Mouse (Mus musculus) cerebellum, adult 18-20 months (tissue): ENCODE results near the gene Ctsw.
"Not testable (repeated sequence)": the region's sequence is repeated elsewhere in the genome, so short reads cannot be mapped to it uniquely, and the experiment has no call there.

Experiments
- DNase-seq, 2 experiments: peaks; one replicate each; pipeline ENCODE4 v3.0.0; 2021

Gene Ctsw

DNA sequence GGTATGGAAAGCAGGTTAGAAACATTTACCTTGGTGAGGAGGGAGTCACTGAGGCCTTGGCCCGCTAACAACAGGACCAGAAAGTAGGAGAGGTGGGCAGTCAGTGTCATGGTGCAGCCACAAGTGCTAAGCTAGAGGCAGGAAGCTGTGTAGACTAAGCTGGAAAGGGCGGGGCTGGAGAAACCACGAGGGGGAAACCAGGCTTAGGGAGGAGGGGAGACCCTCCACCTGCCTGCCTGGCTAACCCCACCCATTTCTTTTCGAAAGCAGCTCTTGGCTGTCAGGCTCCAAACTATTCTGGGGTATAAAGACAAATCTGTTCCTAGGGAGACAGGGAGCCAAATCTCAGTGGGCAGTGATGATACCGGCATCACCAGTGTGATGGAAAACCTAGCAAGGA lies at the start of gene Ctsw:
Gene Ctsw (minus strand): TSS at position 134 of the 400 bp plus-strand sequence.
- no peak for DNase-seq

DNA sequence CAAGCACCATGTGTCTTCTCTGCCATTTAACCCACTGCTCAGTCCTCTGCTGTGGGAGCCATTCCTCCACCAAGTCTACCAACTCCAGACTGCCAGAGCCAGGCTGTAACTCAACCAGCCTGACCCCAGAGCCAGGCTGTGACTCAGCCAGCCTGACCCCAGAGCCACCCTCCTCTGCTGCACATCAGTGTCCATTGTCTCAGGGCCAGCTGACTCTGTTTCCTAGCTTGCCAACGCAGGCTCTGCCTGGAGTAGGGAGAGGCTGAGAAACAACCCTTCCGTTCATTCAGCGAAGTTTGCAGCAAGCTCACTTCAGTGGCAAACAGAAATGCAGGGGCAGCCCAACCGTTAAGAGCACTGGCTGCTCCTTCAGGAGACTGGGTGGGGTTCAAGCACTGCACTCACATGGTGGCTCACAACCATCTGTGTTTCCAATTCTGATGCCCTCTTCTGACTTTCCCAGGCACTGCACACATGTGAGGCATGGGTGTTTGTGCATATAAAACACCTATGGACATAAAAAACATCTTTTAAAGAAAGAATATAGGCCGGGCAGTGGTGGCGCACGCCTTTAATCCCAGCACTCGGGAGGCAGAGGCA lies 48.7 kb upstream of the Ctsw start:
- no peak for DNase-seq

DNA sequence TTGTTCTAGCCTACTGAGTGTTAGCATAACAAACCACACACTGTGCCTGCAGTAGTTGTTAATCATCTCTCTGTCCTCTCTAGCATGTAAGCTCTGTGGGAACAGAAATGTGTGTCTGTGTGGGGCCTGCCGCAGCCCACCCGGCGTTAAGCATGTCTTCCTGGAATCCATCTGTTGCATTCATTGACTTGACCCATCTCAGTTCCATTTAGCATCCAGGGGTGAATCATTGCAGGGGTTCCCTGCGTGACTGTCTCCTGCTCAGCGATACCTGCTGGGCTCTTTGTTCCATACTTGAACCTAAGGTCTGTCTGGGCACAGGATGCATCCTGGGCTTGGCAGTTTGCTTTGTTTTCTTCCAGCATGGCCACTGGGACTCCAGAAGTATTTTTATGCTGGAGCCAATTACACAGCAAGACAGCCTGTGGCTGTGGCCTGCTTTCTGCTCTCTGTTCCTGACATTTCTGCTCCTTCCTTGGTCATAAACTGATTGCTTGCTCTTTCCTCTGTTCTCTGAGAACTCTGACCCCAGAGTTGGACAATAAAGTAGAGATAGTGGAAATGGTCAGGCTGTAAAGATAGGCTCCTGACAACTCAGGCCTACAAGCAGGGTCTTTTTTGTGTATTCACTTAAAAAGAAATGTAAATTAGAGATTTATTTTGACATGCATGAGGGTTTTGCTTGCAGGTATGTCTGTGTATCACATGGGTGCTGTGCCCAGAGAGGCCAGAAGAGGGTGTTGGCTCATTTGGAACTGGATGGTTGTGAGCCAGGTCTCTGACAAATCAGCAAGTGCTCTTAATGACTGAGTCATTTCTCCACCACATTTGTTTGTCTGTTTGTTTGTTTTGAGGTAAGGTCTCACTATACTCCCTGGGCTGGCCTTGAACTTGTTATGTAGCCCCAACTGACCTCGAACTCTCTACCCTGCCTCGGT lies 47.8 kb upstream of the Ctsw start:
- no peak for DNase-seq

DNA sequence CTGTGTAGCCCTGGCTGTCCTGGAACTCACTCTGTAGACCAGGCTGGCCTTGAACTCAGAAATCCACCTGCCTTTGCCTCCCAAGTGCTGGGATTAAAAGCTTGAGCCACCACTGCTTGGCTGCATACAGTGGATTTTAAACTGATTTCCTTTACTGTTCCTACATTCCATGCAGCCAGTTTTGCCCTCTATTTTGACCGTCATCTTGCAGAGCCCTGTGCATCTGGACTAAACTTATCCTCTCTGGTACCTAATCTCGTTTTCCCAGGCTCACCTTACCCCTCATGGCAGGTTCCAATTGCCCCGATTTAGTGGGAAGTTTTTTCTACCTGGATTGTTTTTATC lies 44.7 kb upstream of the Ctsw start:
- DNase-seq, result no peak

DNA sequence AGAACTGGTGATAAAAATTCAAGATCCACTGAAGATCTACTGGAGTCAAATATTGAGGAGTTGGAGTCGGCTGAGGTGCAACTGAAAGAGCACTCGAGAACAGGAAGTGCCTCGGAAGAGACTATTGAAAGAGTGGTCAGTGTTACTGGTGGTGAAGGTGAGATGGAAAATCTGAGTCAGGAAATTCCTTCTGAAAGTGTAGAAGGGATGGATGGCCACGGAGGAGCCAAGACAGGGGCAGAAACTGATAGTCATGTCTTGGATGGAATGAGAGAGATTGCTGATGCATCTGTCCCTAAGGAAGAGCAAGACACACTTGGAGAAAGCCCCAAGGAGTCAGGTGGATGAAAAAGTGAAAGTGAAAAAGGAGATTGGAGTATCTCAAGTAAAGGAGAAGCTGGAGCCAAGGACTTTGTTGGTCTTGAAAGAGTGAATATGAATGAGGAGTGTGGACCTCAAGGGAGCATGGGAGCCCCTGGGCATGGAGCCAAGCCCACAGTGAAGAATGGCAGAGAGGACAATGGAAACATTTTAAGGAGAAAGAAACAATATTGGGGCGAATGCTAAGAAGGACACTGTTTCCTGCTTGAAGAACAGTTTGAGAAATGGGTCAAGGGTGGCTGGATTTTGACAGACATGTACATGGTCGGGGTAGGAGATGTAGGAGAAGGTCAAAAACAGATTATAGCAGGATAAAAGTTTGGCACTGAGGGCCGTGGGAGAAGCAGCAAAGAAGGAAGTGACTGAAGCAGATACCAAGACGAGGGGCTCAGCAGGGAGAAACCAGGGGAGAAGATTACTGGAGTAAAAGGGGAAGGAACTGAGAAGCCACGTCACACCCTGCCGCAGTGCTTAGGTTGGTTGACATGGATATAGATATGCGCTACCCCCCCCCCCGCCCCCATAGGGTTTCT lies 44.0 kb upstream of the Ctsw start:
- DNase-seq, result no peak

DNA sequence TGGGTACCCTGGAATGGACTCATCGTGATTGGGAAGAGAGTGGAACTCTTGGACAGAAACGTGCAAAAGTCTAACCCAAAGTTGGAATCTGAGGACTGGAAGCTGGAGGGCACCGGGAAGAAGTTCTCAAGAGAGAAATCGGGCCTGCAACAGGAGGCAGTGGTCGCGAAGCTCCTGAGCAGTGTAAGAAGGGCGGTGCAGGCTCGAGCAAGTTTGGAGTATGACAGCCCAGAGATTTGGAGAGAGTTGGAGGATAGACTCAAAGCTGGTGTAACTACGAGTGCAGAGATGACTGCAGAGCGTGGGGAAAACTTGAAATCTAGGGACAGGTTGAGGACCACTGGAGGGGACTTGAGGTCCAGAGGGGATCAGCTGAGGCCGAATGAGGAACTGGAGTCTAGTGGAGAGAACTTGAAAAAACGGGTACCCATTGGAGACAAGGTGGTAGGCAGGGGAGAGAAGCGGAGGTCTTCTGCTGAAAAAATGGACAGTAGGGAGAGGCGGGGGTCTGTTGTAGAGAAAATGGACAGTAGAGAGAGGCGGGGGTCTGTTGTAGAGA lies 42.8 kb upstream of the Ctsw start:
- DNase-seq, result no peak

DNA sequence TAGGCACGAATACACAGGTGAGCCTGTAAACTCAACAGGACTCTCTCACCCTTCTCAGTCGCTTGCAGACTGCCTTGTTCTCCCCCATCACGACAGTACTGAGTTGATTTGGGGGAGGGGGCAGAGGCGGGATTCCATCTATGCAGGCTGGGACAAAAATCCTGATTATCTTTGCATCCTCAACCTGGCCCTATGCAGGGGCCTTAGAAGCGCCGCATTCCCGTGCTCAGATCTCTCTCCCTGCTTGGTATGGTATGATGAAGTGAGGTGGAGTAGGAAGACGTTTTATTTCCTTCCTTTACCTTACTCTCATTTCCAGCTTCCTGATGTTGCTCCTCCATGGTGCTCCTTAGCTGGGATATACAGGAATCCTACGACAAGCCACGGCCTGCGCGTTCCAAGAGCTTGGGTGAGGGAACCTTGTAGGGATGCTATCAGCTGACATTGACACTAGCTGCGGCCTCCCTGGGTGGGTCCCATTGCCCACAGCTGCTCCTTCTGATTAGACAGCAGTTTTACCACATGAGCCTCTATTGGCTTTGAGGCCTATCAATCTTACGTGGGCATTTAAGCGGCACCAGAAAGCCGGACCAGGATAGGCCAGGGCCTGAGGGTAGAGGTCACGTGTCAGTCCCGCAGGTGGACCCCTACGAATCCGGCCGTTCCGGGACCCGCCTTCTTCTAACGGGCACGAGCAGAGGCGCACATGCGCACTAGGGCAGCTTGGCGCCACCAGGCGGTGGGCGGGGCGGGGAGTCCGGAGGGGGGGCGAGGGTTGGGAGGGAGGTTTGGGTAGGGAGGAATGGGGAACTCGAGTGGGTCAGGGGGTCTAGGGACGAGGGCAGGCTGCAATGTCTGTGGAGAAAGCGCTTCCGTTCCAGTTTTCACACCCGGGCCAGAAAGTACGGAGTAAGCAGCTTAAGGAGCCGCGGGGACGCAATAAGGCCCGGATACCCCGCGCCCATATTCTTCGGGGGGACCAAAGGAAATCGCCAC lies 42.0 kb upstream of the Ctsw start, which contains the start of gene Snx32:
Gene Snx32 (minus strand): TSS at position 508 of the 996 bp plus-strand sequence.
- DNase-seq, result peak; percentile 97 to 99

DNA sequence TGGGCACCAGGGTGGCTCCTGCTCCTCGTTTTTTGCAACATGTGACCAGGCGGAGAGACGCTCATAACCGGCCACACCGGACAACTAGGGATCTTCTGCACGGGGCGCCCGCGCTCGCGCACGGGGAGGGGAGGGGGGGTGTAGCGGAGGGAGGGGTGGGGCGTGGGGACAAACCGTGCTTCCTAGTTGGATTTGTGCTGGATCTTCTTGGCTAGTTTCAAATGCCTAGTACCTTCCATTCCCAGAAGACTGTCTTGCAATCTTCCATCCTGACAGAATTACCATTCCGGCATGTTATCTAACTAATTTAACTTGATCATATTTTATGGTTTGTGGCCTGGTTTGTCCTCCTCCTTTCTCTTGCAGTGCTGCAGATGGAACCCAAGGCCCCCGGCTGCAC lies 35.4 kb upstream of the Ctsw start, which contains the start of gene 1700020D05Rik:
Gene 1700020D05Rik (minus strand): TSS at position 101 of the 400 bp plus-strand sequence.
- DNase-seq, result no peak

DNA sequence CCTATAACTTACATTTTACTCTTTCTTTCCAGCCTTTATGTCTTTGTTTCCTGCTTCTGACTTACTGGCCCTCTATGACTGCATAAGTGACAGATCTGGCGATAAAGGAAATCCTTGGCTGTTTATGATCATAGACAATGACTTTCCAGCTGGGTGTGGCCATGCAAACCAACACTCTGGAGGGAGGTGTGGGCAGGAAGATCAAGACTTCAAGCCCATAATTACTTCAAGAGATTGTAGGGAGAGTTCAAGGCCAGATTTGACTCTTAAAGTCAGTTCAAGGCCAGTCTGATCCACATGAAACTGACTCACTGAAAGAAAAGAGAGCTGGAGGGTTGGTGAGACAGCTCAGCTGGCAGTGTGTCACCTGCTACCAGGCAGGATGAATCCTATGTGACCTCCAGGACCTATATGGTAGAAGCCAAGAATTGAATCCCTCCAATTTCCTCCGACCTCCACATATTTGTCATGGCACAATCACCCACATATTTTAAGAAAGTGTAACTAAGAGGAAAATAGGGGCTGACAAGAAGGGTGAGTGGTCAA lies 32.1 kb upstream of the Ctsw start:
- DNase-seq, result no peak

DNA sequence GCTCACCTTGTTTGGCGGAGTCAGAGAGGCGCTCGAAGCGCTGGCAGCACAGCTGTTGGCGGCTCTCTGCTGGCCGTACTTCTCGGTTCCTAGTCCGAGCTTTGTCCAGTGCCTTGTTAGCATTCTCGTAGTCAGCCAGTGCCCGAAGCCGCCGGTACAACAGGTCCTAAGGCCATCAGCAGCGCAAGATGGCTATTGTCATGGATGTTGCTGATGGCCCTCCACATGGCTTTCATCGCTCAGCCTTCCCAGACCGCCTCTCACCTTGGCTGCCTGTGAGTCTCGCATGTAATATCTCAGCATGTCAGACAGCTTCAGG lies 27.7 kb upstream of the Ctsw start:
- no peak for DNase-seq

DNA sequence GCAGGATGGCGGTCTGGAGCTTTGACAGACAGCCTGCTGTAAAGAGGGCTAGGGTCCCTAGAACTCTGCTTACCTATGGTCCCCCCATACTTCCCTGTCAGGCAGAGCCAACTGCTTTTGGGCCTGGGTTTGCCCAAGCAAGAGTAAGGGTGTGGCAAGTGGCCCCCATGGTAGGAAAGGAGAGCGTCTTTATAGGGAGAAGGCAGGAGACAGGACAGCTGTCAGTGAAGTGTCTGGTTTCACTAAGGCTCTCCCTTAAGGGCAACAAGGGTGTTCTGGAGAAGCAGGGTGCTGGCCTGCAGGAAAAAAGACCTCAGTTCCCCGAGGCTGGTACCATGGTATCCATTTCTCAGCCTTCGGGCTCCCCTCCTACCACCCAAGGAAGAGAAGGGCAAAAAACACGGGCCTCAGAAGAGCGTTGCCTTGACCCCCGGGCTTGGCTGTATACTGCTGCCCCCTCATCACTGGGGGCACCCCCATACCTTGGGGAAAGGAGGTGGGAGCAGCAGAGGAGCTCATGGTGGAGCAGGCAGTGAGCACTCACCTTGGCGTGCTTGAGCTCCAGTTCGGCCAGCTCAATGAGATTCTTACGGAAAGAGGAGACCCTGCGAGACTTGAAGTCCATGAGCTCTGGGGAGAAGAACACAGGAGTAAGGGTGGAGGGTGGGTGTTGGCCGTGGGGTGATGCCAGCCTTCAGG lies 27.2 kb upstream of the Ctsw start:
- DNase-seq, result no peak

DNA sequence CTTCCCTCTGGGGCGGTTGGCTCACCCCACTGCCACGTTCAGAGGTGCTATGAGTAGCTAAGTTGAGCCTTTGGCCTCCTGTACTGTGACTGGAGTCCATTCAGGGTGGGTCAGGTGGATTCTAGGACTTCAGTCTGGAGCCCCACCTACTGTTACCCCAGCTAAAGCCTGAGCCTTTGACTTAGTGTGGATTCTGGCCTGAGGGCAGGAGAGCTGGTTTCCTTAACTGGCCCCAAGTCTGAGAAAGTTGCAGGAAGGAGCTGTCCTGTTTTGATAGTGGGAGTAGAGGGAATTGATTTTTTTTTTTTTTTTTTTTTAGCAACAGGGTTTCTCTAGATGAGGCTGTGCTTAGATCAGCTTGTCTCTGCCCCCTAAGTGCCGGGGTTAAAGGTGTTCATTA lies 26.0 kb upstream of the Ctsw start:
- no peak for DNase-seq

DNA sequence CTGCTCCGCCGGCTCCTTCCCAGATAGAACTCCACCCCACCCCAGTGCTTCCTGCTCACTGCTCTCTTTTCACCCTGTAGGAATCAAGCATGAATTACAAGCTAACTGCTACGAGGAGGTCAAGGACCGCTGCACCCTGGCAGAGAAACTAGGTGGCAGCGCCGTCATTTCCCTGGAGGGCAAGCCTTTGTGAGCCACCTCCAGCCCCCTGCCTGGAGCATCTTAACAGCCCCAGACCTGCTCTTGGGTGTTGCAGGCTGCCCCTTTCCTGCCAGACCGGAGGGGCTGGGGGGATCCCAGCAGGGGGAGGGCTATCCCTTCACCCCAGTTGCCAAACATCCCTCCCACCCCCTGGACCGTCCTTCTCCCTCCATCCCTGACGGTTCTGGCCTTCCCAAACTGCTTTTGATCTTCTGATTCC lies 25.0 kb upstream of the Ctsw start:
- DNase-seq, result not testable (repeated sequence)

DNA sequence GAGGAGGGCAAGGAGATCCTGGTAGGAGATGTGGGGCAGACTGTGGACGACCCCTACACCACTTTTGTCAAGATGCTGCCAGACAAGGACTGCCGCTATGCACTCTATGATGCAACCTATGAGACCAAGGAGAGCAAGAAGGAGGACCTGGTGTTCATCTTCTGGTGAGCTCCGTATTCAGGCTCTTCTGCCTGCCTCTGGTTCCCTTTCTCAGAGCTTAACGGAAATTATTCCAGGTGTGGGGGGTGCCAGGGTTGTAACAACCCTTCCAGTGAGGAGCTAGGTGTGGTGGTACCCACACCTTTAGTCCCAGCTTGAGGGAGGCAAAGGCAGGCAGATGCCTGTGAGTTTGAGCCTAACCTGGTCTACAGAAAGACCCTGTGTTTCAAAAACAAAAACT lies 24.3 kb upstream of the Ctsw start:
- DNase-seq, result no peak

DNA sequence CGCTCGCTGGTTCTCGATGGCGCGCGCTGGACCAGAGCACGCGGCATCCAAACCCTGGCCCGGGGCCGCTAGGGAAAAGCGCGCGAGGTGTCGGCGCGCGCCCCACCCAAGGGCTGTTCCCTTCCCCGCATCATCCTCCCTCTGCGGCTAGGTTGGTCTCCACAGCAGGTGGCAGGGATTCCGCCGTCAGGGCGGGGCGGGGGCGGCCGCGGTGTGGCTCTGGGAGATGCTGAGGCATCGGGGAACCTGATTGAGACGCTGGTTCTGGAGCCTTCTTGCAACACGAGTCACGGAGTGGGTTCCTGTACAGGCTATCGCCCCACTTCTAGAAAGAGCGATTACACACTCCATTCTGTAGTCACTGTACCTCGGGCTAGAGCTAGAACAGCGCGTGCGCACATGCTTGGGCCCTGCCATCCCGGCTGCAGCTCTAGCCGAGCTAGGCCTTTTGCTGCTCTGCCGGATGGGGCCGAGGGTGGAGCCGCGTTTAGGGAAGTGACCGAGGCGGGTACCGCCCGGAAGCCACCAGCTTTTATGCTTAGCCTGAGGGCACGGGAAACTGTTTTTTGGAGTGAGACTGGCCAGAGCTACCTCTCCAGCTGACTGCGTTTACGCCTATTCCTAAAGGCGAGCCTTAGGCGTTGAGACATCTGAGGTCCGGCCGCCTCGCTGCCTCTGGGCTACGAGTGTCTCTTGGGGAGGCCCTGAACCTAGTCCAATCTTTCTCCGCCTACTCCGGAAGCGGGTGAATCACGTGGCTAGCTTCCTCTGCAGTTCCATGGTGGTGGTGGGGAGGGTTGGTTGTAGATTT lies 22.8 kb upstream of the Ctsw start:
- peak; percentile 81 for DNase-seq

DNA sequence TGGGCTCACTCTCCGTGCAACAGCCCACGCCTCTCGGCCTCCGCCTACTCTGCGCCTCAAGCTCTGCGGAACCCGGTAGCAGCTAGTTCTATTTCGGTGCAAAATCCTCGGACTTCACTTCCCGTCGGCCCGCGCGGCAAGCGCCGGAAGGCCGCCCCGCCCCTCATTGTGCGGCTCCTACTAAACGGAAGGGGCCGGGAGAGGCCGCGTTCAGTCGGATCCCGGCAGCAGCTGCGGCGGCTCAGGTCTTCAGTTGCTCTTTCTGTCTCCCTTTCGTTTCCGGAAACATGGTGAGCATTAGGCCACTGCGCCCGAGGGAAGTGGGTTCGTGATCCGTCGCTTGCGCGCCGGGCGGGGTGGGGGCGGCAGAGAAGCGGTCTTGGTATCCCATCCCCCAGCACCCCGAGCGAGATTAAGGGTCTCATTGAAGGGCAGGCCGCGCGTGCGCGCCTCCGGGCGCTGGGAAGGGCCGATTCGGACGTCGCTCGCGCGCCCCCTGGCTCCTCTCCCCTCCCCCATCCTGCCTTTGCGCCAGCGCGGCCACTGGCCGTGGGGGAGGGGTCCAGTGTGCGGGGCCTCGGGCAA lies 22.1 kb upstream of the Ctsw start, which contains the start of gene Cfl1:
Gene Cfl1 (plus strand): TSS at position 143 of the 585 bp plus-strand sequence.
- peak; percentile 95 to 96 for DNase-seq

DNA sequence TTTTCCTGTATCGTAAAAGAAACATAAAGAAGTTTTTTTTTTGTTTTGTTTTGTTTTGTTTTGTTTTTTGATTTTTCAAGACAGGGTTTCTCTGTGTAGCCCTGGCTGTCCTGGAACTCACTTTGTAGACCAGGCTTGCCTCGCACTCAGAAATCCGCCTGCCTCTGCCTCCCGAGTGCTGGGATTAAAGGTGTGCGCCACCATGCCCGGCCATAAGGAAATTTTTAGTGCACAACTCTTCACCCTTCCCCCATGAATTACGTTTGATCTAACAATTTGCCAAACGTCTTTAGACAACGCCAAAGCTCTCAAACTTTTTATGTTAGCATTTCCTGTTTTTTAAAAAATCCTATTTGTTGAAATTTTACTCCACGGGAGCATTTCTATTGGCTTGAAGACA lies 21.4 kb upstream of the Ctsw start:
- DNase-seq, result not testable (repeated sequence)

DNA sequence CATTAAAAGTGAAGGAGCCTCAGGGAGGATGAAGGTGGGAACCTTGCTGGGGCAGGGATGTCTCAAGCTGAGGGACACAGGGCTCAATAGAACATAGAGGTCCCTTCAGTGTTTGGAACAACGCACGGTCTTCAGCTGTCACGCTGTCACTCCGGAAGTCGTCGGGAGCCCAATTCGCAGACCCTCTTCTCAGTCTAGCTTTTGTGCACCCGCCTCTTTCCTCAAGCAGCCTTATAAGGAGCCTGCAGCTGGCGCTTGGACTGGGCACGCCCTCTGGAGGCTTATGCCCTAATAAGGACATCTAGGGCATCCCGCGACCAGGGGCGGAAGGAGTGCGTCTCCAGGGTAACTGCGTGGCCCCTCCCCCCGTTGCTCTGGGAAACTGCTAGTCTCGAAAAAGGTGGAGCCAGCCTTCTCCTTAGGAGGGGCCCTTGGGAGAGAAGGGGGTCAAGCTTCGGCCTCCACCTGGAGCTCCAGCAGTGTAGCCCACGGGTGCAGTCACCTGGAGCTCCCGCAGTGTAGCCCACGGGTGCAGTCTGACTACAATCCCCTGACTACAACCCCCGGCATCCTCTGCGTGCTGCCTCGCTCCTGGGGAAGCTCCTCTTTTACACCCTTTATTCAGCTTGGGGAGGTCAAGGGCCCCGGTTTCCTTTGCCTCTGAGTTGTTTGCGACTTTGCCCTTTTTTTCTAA lies 20.7 kb upstream of the Ctsw start:
- peak; percentile 94 to 96 for DNase-seq
